Comparison of ENCODE assay signal across 8 mouse cellular contexts in genomic region chr17:46327906-46328534, GRCm38 (mm10). TPM values are rescaled to one million over a fixed set of nuclear protein-coding genes. Genes with fewer than 3 reads are reported as not detected.
A peak's percentile ranks its signal among the peaks of the same experiment; 100 is the strongest.
DNase-seq lines count a peak whose midpoint lies in the region; ATAC-seq and TF ChIP-seq lines count a peak whose summit lies in the region.

TSS of gene Abcc10 (minus strand) at chr17:46328352.

- DNase-seq in gastrocnemius, adult 8-10 months (ENCODE audit: low spot score in 2 of 2): peak; percentile 90 to 92
- DNase-seq in hindlimb bud, embryonic 11.5 days (ENCODE audit: extremely low spot score, low read depth, low spot score): peak; percentile 76
- DNase-seq in left cerebral cortex, adult 8-10 months (ENCODE audit: low spot score in 2 of 2): peak; percentile 89 to 92
- peak; percentile 95 to 96 for DNase-seq in right cerebral cortex, postnatal 10 days (ENCODE audit: low spot score in 2 of 2)
- DNase-seq in urinary bladder, postnatal 25 days (ENCODE audit: low spot score): peak; percentile 92

- peak; percentile 95 for ATAC-seq in activated CD4-positive, CD25-positive, alpha-beta regulatory T cell, adult 4 months

- no peaks in the 10 kb centered on the region for H3K4me1 ChIP-seq in cortical plate, adult 2 months (ENCODE audit: control insufficient read depth, insufficient read depth, low read length)
- H3K4me1 ChIP-seq in megakaryocyte, embryonic 14.5 days: peaks cover 39% of the 10 kb centered on the region

- peak within 1 kb of the TSS; percentile 77 for H3K27ac ChIP-seq in cortical plate, adult 2 months (ENCODE audit: insufficient read depth, low read length)

- no peaks in the 10 kb centered on the region for H3K27me3 ChIP-seq in megakaryocyte, embryonic 14.5 days (replicated peaks)

- TF ChIP-seq CTCF in cortical plate, adult 2 months (IDR thresholded peaks at IDR 0.05; ENCODE audit: extremely low read depth, insufficient read depth, low read length): peak; percentile 27; the same call in 1 of the 2 replicates

- peaks cover 18% of the 10 kb centered on the region for H3K36me3 ChIP-seq in megakaryocyte, embryonic 14.5 days (replicated peaks; ENCODE audit: low read length)

- H3K4me3 ChIP-seq in cortical plate, adult 2 months (ENCODE audit: insufficient read depth, low read length): peak within 1 kb of the TSS; percentile 77
- peak within 1 kb of the TSS; percentile 100 for H3K4me3 ChIP-seq in megakaryocyte, embryonic 14.5 days (replicated peaks)

- peak; percentile 90 for TF ChIP-seq POLR2A in cortical plate, adult 2 months (IDR thresholded peaks at IDR 0.05; ENCODE audit: extremely low read depth, insufficient read depth, low read length)

- H3K9me3 ChIP-seq in megakaryocyte, embryonic 14.5 days: peaks cover 2% of the 10 kb centered on the region; the same call in 1 of the 2 replicates

RNA-seq across cellular contexts. Expression of gene Abcc10, which starts in this region (rescaled TPM):
- 1 to 10 TPM; 2.4 to 4.3 TPM for polyA plus RNA-seq in activated CD4-positive, CD25-positive, alpha-beta regulatory T cell, adult 4 months (2017; shearing (Covaris generic))
- polyA plus RNA-seq in cortical plate, adult 2 months (2012; rRNA removed): 10.4 and 10.6 TPM in 2 replicates
- 1 to 10 TPM; 2.0 to 4.1 (median 2.4) TPM for total RNA-seq in gastrocnemius, adult 8-10 months (2022)
- 10 to 100 TPM in 2 of 4 experiments, 1 to 10 TPM in 2; 8.8 to 12.0 (median 10.4) TPM for total RNA-seq in left cerebral cortex, adult 8-10 months (2022)
- polyA plus RNA-seq in megakaryocyte, embryonic 14.5 days (2012; ENCODE audit: insufficient read depth, low replicate concordance): 6.4 and 13.4 TPM in 2 replicates

Comparison
In these comparisons a context has a peak if more than half of its experiments do, and no peak if none do; other contexts are left out.
1. Peak in every context shown above with its lines: DNase-seq, ATAC-seq, H3K4me3 ChIP-seq and H3K27ac ChIP-seq.